Mouse (Mus musculus) erythroblast, embryonic 14.5 days (primary cell): Measurements from ENCODE around the gene Usp45.

Experiments used
- GATA1 ChIP-seq: IDR thresholded peaks from 2 replicates; pipeline ENCODE4 v1.6.1; 2012; ENCODE audit warnings: low read length, inconsistent platforms, mixed read lengths
- TAL1 ChIP-seq: IDR thresholded peaks from 3 replicates; pipeline ENCODE4 v1.6.1; 2012; ENCODE audit warnings: low read length, inconsistent platforms, mixed read lengths

- TF ChIP-seq TAL1 (peak; percentile 76), GATA1 (peak; percentile 91)
Measured at GRCm38 (mm10) chr4:21780816-21781726, 14.1 kb downstream of the Usp45 start.
